Mouse (Mus musculus) intestine, postnatal 0 days (tissue): Measurements from ENCODE around the gene Slc1a1. TPM values are rescaled to one million over a fixed set of nuclear protein-coding genes. Genes with fewer than 3 reads are reported as not detected.

Experiments
- ATAC-seq: fragments of 200-750 bp; cut with Nextera tagmentation; 2 replicates; pipeline ENCODE4 v1.8.0; 2017; ENCODE audit warnings: mild to moderate bottlenecking, moderate TSS enrichment, moderate library complexity
- H3K27ac ChIP-seq: fragments of 300-500 bp; sonication (generic); 2 replicates; pipeline ENCODE4 v1.5.1; 2014; ENCODE audit warnings: mild to moderate bottlenecking, low read depth, low read length, moderate library complexity
- H3K27me3 ChIP-seq: fragments of 300-500 bp; sonication (generic); replicated peaks from 2 replicates; pipeline ENCODE4 v1.6.1; 2014; ENCODE audit warnings: low read length, mixed read lengths; ENCODE audit not compliant: control insufficient read depth, insufficient read depth
- H3K36me3 ChIP-seq: fragments of 300-500 bp; sonication (generic); 2 replicates; pipeline ENCODE4 v1.6.1; 2014; ENCODE audit warnings: mild to moderate bottlenecking, moderate library complexity; ENCODE audit not compliant: control insufficient read depth, insufficient read depth
- H3K4me1 ChIP-seq: fragments of 300-500 bp; sonication (generic); replicated peaks from 2 replicates; pipeline ENCODE4 v1.6.1; 2014; ENCODE audit warnings: antibody characterized with exemption, low read length, mixed read lengths; ENCODE audit not compliant: control insufficient read depth, insufficient read depth
- H3K4me2 ChIP-seq: fragments of 300-500 bp; sonication (generic); replicated peaks from 2 replicates; pipeline ENCODE4 v1.6.1; 2014; ENCODE audit warnings: low read depth, mild to moderate bottlenecking, moderate library complexity
- H3K4me3 ChIP-seq: fragments of 300-500 bp; sonication (generic); 2 replicates; pipeline ENCODE4 v1.5.1; 2014; ENCODE audit warnings: low read depth, low read length
- H3K9ac ChIP-seq: fragments of 300-500 bp; sonication (generic); 2 replicates; pipeline ENCODE4 v1.6.1; 2014; ENCODE audit warnings: mild to moderate bottlenecking, low read depth, low read length
- H3K9me3 ChIP-seq: fragments of 300-500 bp; sonication (generic); 2 replicates; pipeline ENCODE4 v1.6.1; 2016; ENCODE audit warnings: mixed run types; ENCODE audit not compliant: control insufficient read depth
- CTCF ChIP-seq: sonication (generic); IDR thresholded peaks from 2 replicates; pipeline ENCODE4 v1.5.1; 2016; ENCODE audit warnings: low read depth, mild to moderate bottlenecking, control low read depth, antibody characterized with exemption, moderate library complexity
- WGBS: fragments of 180-500 bp; shearing (Covaris S2); extraction: QIAGEN DNeasy Blood & Tissue Kit; methylation state at CpG from one replicate; pipeline ENCODE4 v1.1.7; 2014; 5-methylcytosine and 5-hydroxymethylcytosine counted together
- polyA plus RNA-seq: library from polyadenylated mRNA; unstranded; fragments of >200 nt; fragmentation: Nextera tagmentation; extraction: Ambion mirVana; gene quantifications from 2 replicates; pipeline ENCODE4 v1.2.1, GENCODE M21; 2015

The Slc1a1 gene
- polyA plus RNA-seq, 1 experiment from 2014 or later, result 2.2 TPM

- Histone ChIP-seq H3K36me3 (no peaks in the 10 kb centered on the region), H3K27me3 (0 out of 2 replicates have a peak, but pooled peaks cover 12% of the 10 kb centered on the region), H3K9ac (no peak overlapping the region), H3K4me2 (no peak overlapping the region), H3K4me3 (no peak overlapping the region), H3K27ac (no peak overlapping the region), H3K9me3 (no peaks in the 10 kb centered on the region), H3K4me1 (0 out of 2 replicates have a peak, but pooled peaks cover 3% of the 10 kb centered on the region)
- no peak for ATAC-seq
- WGBS, result 83% methylated on average over 2 of the region's 2 CpGs
- TF ChIP-seq CTCF, result no peak
These were observed 3.9 kb downstream of the Slc1a1 start for GRCm38 (mm10) chr19:28838796-28839195.

- 55% methylated on average over 8 of the region's 8 CpGs for WGBS
- Histone ChIP-seq H3K9ac (no peak overlapping the region), H3K27ac (no peak overlapping the region), H3K4me1 (no peaks in the 10 kb centered on the region), H3K27me3 (no peaks in the 10 kb centered on the region), H3K9me3 (no peaks in the 10 kb centered on the region), H3K36me3 (no peaks in the 10 kb centered on the region), H3K4me2 (no peak overlapping the region), H3K4me3 (no peak overlapping the region)
- no peak for ATAC-seq
- no peak for TF ChIP-seq CTCF
These were observed 10.3 kb downstream of the Slc1a1 start for GRCm38 (mm10) chr19:28844946-28845710.

- Histone ChIP-seq H3K9me3 (no peaks in the 10 kb centered on the region), H3K36me3 (no peaks in the 10 kb centered on the region), H3K9ac (no peak overlapping the region), H3K4me1 (no peaks in the 10 kb centered on the region), H3K27ac (no peak overlapping the region), H3K4me2 (no peak overlapping the region), H3K27me3 (no peaks in the 10 kb centered on the region), H3K4me3 (no peak overlapping the region)
- no peak for TF ChIP-seq CTCF
- ATAC-seq, result no peak
- whole genome bisulfite sequencing, result 51% methylated on average over 3 of the region's 3 CpGs
These were observed 15.7 kb downstream of the Slc1a1 start for GRCm38 (mm10) chr19:28850510-28850909.

- Histone ChIP-seq H3K36me3 (no peaks in the 10 kb centered on the region), H3K9me3 (no peaks in the 10 kb centered on the region), H3K4me3 (no peak overlapping the region), H3K4me2 (no peak overlapping the region), H3K27ac (no peak overlapping the region), H3K4me1 (no peaks in the 10 kb centered on the region), H3K9ac (no peak overlapping the region), H3K27me3 (no peaks in the 10 kb centered on the region)
- 90% methylated on average over 3 of the region's 3 CpGs for WGBS
- TF ChIP-seq CTCF, result no peak
- no peak for ATAC-seq
These were observed 17.2 kb downstream of the Slc1a1 start for GRCm38 (mm10) chr19:28852001-28852400.

- no peak overlapping the region for H3K9ac ChIP-seq
- H3K9me3 ChIP-seq, result no peaks in the 10 kb centered on the region
- no peak overlapping the region for H3K4me3 ChIP-seq
- H3K27me3 ChIP-seq, result no peaks in the 10 kb centered on the region
- H3K4me2 ChIP-seq, result no peak overlapping the region
- no peak for TF ChIP-seq CTCF
- no peak for ATAC-seq
- 76% methylated on average over 1 of the region's 1 CpGs for WGBS
- H3K4me1 ChIP-seq, result no peaks in the 10 kb centered on the region
- H3K36me3 ChIP-seq, result no peaks in the 10 kb centered on the region
- H3K27ac ChIP-seq, result no peak overlapping the region
These were observed 20.0 kb downstream of the Slc1a1 start for GRCm38 (mm10) chr19:28854831-28855230.

GRCm38 (mm10) chr19:28860246-28860645 is 25.4 kb downstream of the Slc1a1 start:
- H3K27me3 ChIP-seq, result no peaks in the 10 kb centered on the region
- TF ChIP-seq CTCF, result no peak
- 84% methylated on average over 2 of the region's 2 CpGs for WGBS
- H3K9ac ChIP-seq, result no peak overlapping the region
- no peaks in the 10 kb centered on the region for H3K36me3 ChIP-seq
- no peak for ATAC-seq
- no peaks in the 10 kb centered on the region for H3K4me1 ChIP-seq
- no peak overlapping the region for H3K4me2 ChIP-seq
- no peaks in the 10 kb centered on the region for H3K9me3 ChIP-seq
- no peak overlapping the region for H3K27ac ChIP-seq
- no peak overlapping the region for H3K4me3 ChIP-seq

- no peak for TF ChIP-seq CTCF
- Histone ChIP-seq H3K4me2 (no peak overlapping the region), H3K9me3 (no peaks in the 10 kb centered on the region), H3K9ac (no peak overlapping the region), H3K4me3 (no peak overlapping the region), H3K27ac (no peak overlapping the region), H3K36me3 (no peaks in the 10 kb centered on the region), H3K27me3 (no peaks in the 10 kb centered on the region), H3K4me1 (no peaks in the 10 kb centered on the region)
- WGBS, result 61% methylated on average over 10 of the region's 10 CpGs
- ATAC-seq, result no peak
These were observed 28.8 kb downstream of the Slc1a1 start for GRCm38 (mm10) chr19:28863626-28864025.
